Comparison of ENCODE assay signal across 35 mouse cellular contexts in genomic region chr13:65563303-65563702, GRCm38 (mm10). TPM values are rescaled to one million over a fixed set of nuclear protein-coding genes. Genes with fewer than 3 reads are reported as not detected.
"Had no signal": no experiment of that assay in that cellular context is flagged by ENCODE, and none has a peak within 500 bp of the region (broad histone marks: within the 10 kb centered on the region; RNA-seq: fewer than 3 reads in every experiment).

No protein-coding gene starts in this region.

RNA-seq across cellular contexts. Expression of gene Gm10139, which starts 50.8 kb away (rescaled TPM):
- total RNA-seq: gastrocnemius, adult 18-20 months; gastrocnemius, adult 8-10 months; gastrocnemius, postnatal 14 days; gastrocnemius, postnatal 36 days; heart, adult 18-20 months; heart, adult 8-10 months; heart, postnatal 10 days; heart, postnatal 25 days; heart, postnatal 4 days; layer of hippocampus, adult 2 months; layer of hippocampus, postnatal 10 days; layer of hippocampus, postnatal 25 days; left cerebral cortex, adult 2 months; left cerebral cortex, postnatal 14 days; left cerebral cortex, postnatal 36 days had no signal
- polyA plus RNA-seq: gonadal fat pad, adult 2 months; heart, embryonic 10.5 days; heart, embryonic 12.5 days; heart, embryonic 14.5 days; heart, embryonic 16.5 days; hindbrain, embryonic 10.5 days; hindbrain, embryonic 12.5 days; hindbrain, embryonic 14.5 days; hindbrain, embryonic 16.5 days; inflammation-experienced regulatory T-cells, adult 6 months; intestine, embryonic 15.5 days; intestine, postnatal 0 days; kidney, embryonic 14.5 days; kidney, embryonic 16.5 days; limb, embryonic 10.5 days; limb, embryonic 12.5 days; limb, embryonic 14.5 days; liver, embryonic 11.5 days; liver, embryonic 13.5 days; liver, embryonic 15.5 days had no signal
